Mouse (Mus musculus) ZHBTc4 (cell line): ENCODE measurements around the gene Ttll2.
"Not testable (repeated sequence)": the region's sequence is repeated elsewhere in the genome, so short reads cannot be mapped to it uniquely, and the experiment has no call there.

Experiments
- DNase-seq: peaks from one replicate; pipeline ENCODE4 v3.0.0-alpha.2; 2011; ENCODE audit warnings: low read depth, low spot score

Ttll2 gene

GRCm38 (mm10) chr17:7365615-7366014 lies 13.1 kb upstream of the Ttll2 start:
- not testable (repeated sequence) for DNase-seq

- not testable (repeated sequence) for DNase-seq
Observed at GRCm38 (mm10) chr17:7360749-7361465, 8.4 kb upstream of the Ttll2 start.

DNA sequence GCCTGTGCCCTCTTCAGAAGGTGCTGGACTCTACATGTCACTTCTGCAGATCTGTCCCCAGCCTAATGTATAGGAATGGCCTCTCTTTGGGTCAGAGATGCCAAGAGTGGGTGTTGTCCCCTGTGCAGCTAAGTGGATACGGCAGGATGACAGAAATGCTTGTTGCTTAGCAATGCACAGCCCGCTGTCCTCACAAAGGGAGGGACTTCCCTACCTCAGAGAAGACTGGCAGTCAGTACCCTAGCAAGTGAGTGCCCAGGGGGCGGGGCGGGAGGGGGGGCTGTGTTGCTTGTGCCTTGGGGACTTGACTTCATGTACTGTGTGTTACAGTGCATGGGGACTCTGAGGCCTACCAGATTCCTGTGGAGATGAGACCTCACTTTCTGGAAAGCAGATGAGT lies 7.3 kb upstream of the Ttll2 start:
- DNase-seq = not testable (repeated sequence)

GRCm38 (mm10) chr17:7348765-7349164 lies 3.7 kb downstream of the Ttll2 start:
- DNase-seq = not testable (repeated sequence)

DNA sequence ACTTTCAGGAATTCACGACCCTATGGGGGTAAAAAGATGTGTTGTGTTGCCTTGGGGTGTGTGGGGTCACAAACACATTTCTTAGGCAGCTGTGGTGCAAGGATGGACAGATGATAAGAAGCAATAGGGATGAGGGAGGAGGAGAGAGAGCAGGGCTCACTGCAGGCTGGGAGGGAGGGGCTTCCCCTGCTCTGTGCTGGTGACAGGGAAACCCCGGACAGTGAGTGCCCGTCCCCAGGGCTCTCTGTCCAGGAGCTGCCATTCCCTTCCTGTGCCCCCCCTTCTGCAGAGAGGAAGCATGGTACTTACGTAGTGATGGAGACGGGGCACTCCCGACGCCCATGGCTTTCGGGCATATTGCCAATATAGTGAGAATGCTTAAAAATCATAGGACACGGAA lies 15.1 kb downstream of the Ttll2 start:
- not testable (repeated sequence) for DNase-seq

DNA sequence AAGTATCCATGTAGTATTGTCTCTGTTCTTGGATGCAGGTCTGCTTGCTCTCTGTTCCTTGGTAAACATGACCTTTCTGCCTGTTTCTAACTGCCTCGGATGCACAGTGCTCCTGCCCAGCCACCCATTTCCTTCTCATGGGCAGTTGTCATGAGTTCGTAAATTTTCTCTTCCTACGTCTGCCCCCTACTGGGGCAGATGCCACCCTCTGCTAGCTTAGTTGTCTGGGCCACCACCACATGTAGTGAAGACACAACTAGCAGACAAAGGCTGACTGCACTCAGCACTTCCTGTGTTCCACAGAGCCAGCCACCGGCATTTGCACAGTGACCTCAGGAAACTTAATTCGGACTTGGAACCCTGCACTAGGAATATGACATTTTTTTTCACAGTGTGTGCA lies 19.8 kb downstream of the Ttll2 start:
- DNase-seq = not testable (repeated sequence)

DNA sequence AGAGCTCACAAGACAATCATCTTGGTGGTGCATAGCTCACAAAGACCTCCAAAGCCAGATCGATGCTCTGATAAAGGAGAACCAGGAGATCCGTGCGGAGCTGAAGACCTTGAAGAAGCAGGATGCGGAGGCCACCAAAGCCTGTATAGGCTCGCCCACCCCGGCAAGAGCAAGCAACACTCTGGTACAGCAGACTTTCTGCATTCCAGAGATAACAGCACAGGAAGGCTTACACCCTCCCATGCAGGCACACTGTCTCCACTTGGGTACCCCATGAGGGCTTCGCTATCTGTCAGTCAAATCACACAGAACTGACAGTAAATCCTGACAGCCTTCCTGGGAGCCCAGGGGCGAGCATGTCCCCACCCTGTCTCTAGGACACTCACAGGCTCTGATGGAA lies 26.1 kb downstream of the Ttll2 start:
- DNase-seq = not testable (repeated sequence)

DNA sequence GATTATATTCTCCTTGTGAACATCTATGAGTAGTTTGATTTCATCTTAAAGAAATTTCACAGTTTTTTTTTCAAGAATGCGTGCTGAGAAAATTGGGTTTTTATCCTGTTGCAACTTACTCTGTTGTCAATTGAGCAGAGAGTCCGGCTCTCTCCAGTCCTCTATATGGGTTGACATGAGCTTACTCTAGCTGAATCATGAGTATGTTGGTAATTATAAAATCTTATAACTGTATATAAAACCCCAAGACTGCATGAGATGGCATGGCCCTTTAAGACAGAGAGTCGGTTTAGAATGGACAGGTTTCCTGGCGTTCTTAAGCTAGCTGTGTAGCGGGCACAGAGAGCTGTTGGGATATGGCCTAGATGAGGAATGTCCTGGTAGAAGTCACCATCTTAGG lies 28.1 kb downstream of the Ttll2 start, which contains the start of gene Tcp10a:
Tcp10a (plus strand) TSS at position 301 of the 400 bp plus-strand sequence.
- DNase-seq = not testable (repeated sequence)

GRCm38 (mm10) chr17:7319789-7320188 lies 32.7 kb downstream of the Ttll2 start:
- DNase-seq = not testable (repeated sequence)

DNA sequence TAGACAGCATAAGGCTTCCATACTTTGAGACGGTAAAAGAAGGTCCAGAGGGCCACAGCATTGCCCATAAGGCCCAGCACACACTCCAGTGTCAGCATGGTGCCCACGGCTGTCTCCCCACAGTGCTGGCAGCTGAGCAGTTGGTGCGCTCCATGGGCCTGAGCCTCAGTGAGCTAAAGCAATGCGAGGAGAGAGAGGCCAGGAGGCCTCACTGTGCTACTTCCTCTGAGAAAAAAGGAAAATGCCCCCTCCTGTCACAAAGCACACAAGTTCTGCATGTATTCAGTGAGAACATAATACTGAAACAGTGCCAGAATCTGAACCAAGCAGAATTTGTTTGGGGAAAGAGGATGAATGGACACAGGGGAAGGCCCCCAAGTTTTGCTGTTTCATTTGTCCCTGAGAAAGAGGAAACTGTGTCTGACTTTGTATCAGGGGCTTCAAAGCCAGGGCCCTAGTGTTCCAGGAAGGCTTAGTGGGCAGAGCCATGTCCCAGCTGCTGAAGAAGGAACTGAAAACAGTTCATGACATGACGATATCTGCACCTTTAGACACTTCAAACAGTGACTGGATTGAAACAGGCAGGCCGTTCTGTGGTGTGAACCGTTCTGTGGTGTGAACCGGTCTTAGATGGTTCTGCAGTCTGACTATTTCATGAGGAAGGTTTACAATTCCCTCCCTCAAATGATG lies 36.7 kb downstream of the Ttll2 start:
- not testable (repeated sequence) for DNase-seq

- DNase-seq = peak; percentile 15
Observed at GRCm38 (mm10) chr17:7306278-7307196, 46.0 kb downstream of the Ttll2 start.
